Mouse (Mus musculus) liver, postnatal 0 days (tissue): ENCODE results near the gene Gadd45g. TPM values are rescaled to one million over a fixed set of nuclear protein-coding genes. Genes with fewer than 3 reads are reported as not detected.

Source experiments
- ATAC-seq: fragments of 200-750 bp; cut with Nextera tagmentation; 2 replicates; pipeline ENCODE4 v1.8.0; 2017; ENCODE audit warnings: mild to moderate bottlenecking, moderate library complexity
- DNase-seq: peaks from one replicate; pipeline ENCODE4 v3.0.0-alpha.2; 2016
- H3K27ac ChIP-seq: fragments of 300-500 bp; sonication (generic); 2 replicates; pipeline ENCODE4 v1.5.1; 2014; ENCODE audit warnings: antibody characterized with exemption, moderate library complexity, mild to moderate bottlenecking, low read depth
- H3K27me3 ChIP-seq: fragments of 300-500 bp; sonication (generic); 2 replicates; pipeline ENCODE4 v1.6.1; 2014; ENCODE audit warnings: low read length, control low read depth, mixed read lengths; ENCODE audit not compliant: insufficient read depth
- H3K36me3 ChIP-seq: fragments of 300-500 bp; sonication (generic); replicated peaks from 2 replicates; pipeline ENCODE4 v1.6.1; 2014; ENCODE audit warnings: mild to moderate bottlenecking, control low read depth, low read length, moderate library complexity, mixed read lengths; ENCODE audit not compliant: insufficient read depth
- H3K4me1 ChIP-seq: fragments of 300-500 bp; sonication (generic); 2 replicates; pipeline ENCODE4 v1.6.1; 2014; ENCODE audit warnings: antibody characterized with exemption, mild to moderate bottlenecking, control low read depth; ENCODE audit not compliant: insufficient read depth
- H3K4me2 ChIP-seq: fragments of 300-500 bp; sonication (generic); 2 replicates; pipeline ENCODE4 v1.6.1; 2014; ENCODE audit warnings: low read depth, mild to moderate bottlenecking, low read length, moderate library complexity, mixed read lengths
- H3K4me3 ChIP-seq: fragments of 300-500 bp; sonication (generic); 2 replicates; pipeline ENCODE4 v1.5.1; 2014; ENCODE audit warnings: low read depth, low read length
- H3K9ac ChIP-seq: fragments of 300-500 bp; sonication (generic); replicated peaks from 2 replicates; pipeline ENCODE4 v1.6.1; 2014; ENCODE audit warnings: mild to moderate bottlenecking, moderate library complexity
- H3K9me3 ChIP-seq: fragments of 300-500 bp; sonication (generic); 2 replicates; pipeline ENCODE4 v1.6.1; 2016; ENCODE audit warnings: mild to moderate bottlenecking, control low read depth, low read length, mixed read lengths
- CTCF ChIP-seq: sonication (generic); IDR thresholded peaks from 2 replicates; pipeline ENCODE4 v1.5.1; 2016; ENCODE audit warnings: antibody characterized with exemption, low read depth
- EP300 ChIP-seq: IDR thresholded peaks from 2 replicates; pipeline ENCODE4 v1.6.1; 2016; ENCODE audit warnings: antibody characterized with exemption, low read depth, mild to moderate bottlenecking
- WGBS: fragments of 180-500 bp; shearing (Covaris S2); extraction: QIAGEN DNeasy Blood & Tissue Kit; methylation state at CpG from one replicate; pipeline ENCODE4 v1.1.7; 2014; ENCODE audit not compliant: insufficient replicate concordance; 5-methylcytosine and 5-hydroxymethylcytosine counted together
- polyA plus RNA-seq: library from polyadenylated mRNA; unstranded; fragments of >200 nt; fragmentation: Nextera tagmentation; extraction: Ambion mirVana; gene quantifications from 2 replicates; pipeline ENCODE4 v1.2.1, GENCODE M21; 2015

The Gadd45g gene
- polyA plus RNA-seq, 1 experiment from 2014 or later, result 20.6 TPM

DNA sequence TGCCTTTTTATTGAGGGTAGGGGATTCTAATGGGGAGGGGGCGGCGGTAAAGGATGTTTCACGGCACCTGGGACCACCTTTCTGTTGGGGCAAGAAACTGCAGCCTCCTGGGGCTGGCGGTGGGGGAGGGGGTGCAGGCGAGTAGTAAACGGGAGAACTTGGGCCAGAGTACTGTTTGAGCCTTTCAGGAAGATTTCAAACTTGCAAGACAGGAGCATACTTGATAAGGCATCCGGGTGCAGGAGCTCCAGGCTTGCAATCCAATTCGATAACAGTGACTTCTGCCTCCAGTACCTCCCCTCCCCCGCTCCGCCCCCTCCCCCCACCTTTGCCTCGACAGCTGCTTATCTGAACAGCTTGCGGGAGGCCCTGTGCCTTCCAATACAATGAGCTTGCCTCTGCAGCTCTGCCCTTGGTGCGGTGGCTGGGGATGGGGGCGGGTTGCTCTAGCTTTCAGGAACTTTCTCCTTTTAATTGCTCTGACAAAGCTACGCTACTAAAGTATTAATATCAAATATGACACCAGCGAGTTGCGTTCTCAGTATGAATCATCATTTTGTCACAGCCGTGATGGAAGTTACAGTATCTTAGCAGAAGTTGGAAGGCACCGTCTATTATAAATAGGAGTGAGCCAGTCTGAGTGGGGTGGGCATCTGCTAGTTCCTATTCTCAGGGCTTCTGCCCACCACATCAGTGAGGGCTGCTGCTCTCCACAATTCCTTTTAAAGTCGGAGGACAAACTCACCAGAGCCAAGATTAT, 2.2 kb downstream of the Gadd45g start:
- DNase-seq, result peak; percentile 84
- WGBS, result 2% methylated on average over 18 of the region's 20 CpGs
- Histone ChIP-seq H3K27ac (peak overlapping the region; percentile 90), H3K4me1 (peaks cover 32% of the 10 kb centered on the region), H3K4me2 (peak overlapping the region; percentile 99), H3K9ac (peak overlapping the region; percentile 88), H3K27me3 (no peaks in the 10 kb centered on the region), H3K4me3 (peak overlapping the region; percentile 87), H3K9me3 (no peaks in the 10 kb centered on the region), H3K36me3 (no peaks in the 10 kb centered on the region)
- ATAC-seq, result peak; percentile 63
- TF ChIP-seq EP300, result no peak; the same call in 1 of the 2 replicates
- TF ChIP-seq CTCF, result no peak

DNA sequence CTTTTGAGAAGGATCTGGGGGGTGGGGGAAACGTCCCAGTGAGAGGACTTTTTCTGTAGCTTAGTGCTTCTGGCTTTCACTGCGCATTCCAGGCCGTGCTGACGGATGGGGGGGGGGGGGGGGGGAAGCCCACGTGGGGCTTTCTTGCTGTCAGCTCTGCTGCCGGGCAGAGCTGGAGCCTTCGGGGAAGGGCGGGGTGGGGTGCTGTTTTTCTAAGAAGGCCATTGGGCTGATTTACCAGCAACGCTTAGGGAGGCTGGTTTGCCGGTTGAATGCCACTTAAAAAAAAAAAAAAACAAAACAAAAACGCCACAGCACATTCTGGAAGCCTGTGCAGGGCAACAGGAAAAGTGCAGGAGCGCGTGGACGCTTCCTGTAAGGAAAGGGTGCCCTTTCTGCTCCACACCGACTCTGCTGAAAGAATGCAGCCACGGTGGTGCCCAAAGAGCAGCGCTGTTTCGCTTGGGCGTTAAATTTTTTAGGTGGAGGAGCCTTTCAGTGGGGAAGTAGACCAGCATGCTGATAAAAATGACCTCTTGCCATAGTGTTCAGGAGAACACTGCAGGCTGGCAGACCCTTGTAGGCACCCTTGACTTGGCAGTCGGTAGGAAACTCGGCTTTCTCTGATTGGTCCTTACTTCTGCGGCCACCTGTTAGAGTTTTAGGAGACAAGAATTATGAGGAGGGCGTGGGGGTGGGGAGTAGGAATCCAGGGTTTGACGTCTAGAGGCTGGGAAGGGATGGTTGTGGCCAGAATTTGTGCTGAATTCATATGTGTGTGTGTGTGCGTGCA, 3.0 kb downstream of the Gadd45g start:
- peak overlapping the region; percentile 87 for H3K4me3 ChIP-seq

DNA sequence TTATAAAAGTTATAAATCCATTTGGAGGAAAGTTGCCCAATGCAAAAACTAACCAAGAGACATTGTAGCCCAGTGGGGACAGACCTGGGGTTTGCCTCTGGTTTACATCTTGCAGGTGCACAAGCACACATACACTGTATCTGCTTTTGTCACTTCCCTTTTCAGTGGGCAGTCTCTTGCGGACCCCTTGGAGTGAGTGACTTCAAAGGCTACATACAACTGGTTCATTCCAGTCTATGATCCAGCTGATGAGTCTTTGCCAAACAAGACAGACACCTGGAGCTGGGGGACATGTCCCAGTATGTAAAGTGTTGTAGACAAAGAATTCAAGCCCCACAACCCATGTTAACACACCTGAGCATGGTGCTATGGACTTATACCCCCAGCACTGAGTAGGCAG, 4.1 kb downstream of the Gadd45g start:
- H3K4me1 ChIP-seq, result peaks cover 29% of the 10 kb centered on the region
- H3K9me3 ChIP-seq, result no peaks in the 10 kb centered on the region
- H3K36me3 ChIP-seq, result no peaks in the 10 kb centered on the region
- no peak overlapping the region for H3K9ac ChIP-seq
- no peaks in the 10 kb centered on the region for H3K27me3 ChIP-seq
- whole genome bisulfite sequencing, result 71% methylated on average over 1 of the region's 1 CpGs
- no peak overlapping the region for H3K27ac ChIP-seq
- no peak for ATAC-seq
- no peak for DNase-seq
- no peak overlapping the region for H3K4me3 ChIP-seq
- no peak overlapping the region for H3K4me2 ChIP-seq
- TF ChIP-seq EP300 (no peak), CTCF (no peak)

More for the DNA sequence above, 3.0 kb downstream of the Gadd45g start:
- peaks cover 34% of the 10 kb centered on the region for H3K4me1 ChIP-seq
- H3K9ac ChIP-seq, result peak overlapping the region; percentile 88
- H3K27ac ChIP-seq, result peak overlapping the region; percentile 90
- no peaks in the 10 kb centered on the region for H3K27me3 ChIP-seq
- WGBS, result 11% methylated on average over 22 of the region's 25 CpGs
- ATAC-seq (peak; percentile 24), DNase-seq (peak; percentile 81)
- no peaks in the 10 kb centered on the region for H3K9me3 ChIP-seq
- H3K36me3 ChIP-seq, result no peaks in the 10 kb centered on the region
- TF ChIP-seq CTCF (no peak), EP300 (peak; percentile 43; the same call in 1 of the 2 replicates)
- H3K4me2 ChIP-seq, result peak overlapping the region; percentile 99

DNA sequence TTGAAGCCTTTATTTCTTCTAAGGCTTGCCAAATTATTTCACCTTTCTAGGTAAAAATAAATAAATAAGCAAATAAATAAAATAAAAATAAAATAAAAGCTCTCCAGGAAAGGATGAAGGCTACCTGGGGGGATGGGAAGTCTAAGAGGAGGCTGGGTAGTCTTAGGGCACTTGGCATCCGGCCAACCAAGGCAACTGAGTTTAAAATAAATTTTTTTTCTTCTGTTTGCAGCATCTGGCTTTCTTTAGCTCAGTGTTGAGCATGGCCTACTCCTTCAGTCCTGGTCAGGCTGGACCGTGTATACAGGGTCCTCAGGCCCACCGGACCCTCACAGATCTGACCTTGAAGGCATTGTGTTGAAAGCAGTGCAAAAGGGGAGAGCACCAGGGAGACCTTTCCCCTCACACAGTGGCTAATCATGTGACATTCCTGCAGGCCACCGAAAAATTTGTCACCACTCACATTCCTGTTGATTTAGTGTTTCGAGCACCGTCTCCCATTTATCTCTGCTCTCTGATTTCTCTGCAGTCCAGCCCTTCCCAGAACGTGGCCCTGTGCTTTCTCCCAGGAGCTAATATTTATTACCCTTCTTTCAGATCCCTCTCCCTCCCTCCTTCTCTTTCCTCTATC, 6.2 kb downstream of the Gadd45g start:
- 51% methylated on average over 7 of the region's 7 CpGs for WGBS

DNA sequence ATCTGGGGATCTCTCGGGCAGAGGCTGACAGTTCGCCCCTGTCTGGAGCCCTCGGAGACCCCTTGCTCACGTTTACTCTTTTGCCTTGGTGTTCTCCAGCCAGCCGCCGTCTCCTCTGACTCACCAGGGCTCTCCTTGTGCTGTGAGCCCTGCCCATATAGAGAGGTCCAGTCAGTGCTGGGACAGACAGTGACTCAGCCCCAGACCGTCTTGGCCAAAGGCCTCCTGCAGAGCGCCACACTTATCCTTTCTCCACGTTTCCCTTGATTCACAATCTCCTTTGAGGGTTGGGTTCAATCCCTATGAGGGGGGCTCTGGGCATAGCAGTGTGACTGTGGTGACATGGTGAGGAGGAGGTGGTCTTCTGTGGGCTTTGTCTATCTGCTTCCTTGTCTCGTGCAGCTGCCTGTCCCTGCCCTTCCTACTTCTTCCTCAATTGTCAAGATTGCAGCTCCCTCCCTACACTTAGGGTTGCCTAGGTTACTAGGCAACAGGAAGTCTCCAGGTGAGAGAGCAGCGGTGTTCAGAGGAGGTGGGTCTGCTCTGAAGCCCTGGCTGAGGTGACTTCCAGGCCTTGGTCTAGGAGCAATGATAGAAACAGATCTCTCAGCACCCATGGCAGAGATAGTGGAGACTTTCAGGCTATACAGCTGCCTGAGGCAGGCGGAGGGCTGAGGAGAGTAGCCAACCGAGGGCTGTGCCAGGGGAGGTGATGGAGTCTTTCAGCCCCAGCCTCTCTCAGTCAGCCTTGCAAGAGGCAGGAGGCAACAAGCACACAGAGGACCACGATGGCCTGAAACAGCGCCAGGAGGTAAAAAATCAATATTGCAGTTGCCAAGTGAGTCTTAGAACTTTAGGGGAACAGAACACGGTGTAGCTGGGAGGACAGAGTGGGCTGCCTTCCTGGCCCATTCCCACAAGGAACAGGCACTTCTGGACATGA, 7.1 kb downstream of the Gadd45g start:
- no peak for DNase-seq
- no peak overlapping the region for H3K4me2 ChIP-seq

More for the DNA sequence above, 6.2 kb downstream of the Gadd45g start:
- ATAC-seq, result no peak
- Histone ChIP-seq H3K4me3 (no peak overlapping the region), H3K27me3 (no peaks in the 10 kb centered on the region), H3K4me2 (no peak overlapping the region), H3K9ac (no peak overlapping the region), H3K4me1 (peaks cover 29% of the 10 kb centered on the region), H3K27ac (no peak overlapping the region), H3K36me3 (no peaks in the 10 kb centered on the region), H3K9me3 (no peaks in the 10 kb centered on the region)
- no peak for DNase-seq
- TF ChIP-seq EP300 (no peak), CTCF (no peak)

More for the DNA sequence above, 7.1 kb downstream of the Gadd45g start:
- no peak for ATAC-seq
- TF ChIP-seq CTCF (no peak), EP300 (no peak)
- Histone ChIP-seq H3K27ac (no peak overlapping the region), H3K4me3 (no peak overlapping the region), H3K36me3 (no peaks in the 10 kb centered on the region), H3K4me1 (peaks cover 25% of the 10 kb centered on the region), H3K9me3 (no peaks in the 10 kb centered on the region), H3K27me3 (no peaks in the 10 kb centered on the region), H3K9ac (no peak overlapping the region)
- 51% methylated on average over 16 of the region's 16 CpGs for WGBS
